Mouse (Mus musculus): Measurements from ENCODE around the gene Dlgap1. TPM values are rescaled to one million over a fixed set of nuclear protein-coding genes. Genes with fewer than 3 reads are reported as not detected.
A peak's percentile ranks its signal among the peaks of the same experiment; 100 is the strongest.

Dlgap1 gene
- polyA plus RNA-seq, 1 experiment from 2014 or later: 0.22 TPM

DNA sequence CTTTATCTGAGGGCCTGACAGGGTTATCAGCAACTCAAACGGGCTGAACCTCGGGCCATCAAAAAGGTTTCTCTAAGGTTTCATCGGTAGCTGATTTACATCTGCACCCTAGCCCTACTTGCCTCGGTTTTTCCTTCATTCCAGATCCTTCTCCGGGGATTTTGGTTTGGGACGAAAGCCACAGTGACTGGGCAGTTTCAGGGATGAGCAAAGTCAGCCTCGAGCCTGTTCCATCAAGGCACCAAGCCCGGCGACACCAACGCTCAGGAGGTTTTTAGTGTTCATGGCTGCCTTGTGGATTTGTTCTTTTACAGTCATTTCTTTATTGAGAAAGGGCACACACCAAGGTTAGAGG is 779.6 kb downstream of the Dlgap1 start:
- Histone ChIP-seq H3K4me2 (ENCODE audit: low read depth, low read length) (peak overlapping the region; percentile 55), H3K4me1 (ENCODE audit: insufficient read depth) (peaks cover 18% of the 10 kb centered on the region), H3K27ac (ENCODE audit: low read depth) (peak overlapping the region; percentile 61), H3K9me3 (ENCODE audit: low read length) (no peaks in the 10 kb centered on the region), H3K4me3 (ENCODE audit: low read depth, low read length) (peak overlapping the region; percentile 21; the same call in 1 of the 2 replicates), H3K27me3 (ENCODE audit: insufficient read depth, low read length) (0 out of 2 replicates have a peak, but pooled peaks cover 4% of the 10 kb centered on the region), H3K9ac (replicated peaks) (peak overlapping the region; percentile 37), H3K36me3 (replicated peaks; ENCODE audit: insufficient read depth, low read length) (no peaks in the 10 kb centered on the region)
- DNase-seq: no peak
- ATAC-seq: no peak
- TF ChIP-seq CTCF (IDR thresholded peaks at IDR 0.05; ENCODE audit: low read depth) (no peak), EP300 (IDR thresholded peaks at IDR 0.05; ENCODE audit: low read depth) (no peak)
- WGBS (ENCODE audit: insufficient replicate concordance): 16% methylated on average over 10 of the region's 10 CpGs

DNA sequence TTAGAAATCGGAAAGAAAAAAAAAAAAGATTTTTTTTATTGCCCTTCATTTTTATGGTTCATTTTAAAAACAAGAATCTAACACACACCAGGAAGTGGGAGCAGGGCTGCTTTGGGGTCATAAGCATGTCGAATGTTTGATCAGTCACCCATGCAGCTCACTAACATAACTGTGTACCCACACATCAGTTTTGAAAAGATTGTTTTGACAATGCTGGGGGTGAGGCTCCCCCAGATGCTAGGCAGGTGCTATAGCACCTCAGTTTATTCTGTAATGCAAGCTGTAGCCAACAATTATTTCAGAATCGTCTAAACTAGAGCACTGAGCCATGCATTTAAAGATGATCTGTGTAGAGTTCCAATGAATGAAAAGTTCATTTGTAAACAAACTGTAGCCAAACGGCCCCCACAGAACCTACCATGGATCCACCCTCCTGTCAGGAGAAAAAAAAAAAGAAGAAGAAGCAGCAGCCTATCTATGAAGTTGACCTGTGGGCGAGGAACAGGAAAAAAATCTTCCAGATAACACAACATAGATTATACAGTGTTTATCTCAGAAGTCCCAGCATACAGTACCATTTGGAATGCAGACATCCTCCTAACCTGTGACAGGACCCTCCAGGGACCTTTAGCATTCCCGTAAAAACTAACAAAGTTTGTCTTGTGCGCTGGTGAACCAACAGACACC is 780.2 kb downstream of the Dlgap1 start:
- H3K4me1 ChIP-seq (ENCODE audit: insufficient read depth): peaks cover 23% of the 10 kb centered on the region
- WGBS (ENCODE audit: insufficient replicate concordance): 49% methylated on average over 7 of the region's 7 CpGs
- no peak overlapping the region for H3K4me3 ChIP-seq (ENCODE audit: low read depth, low read length)
- ATAC-seq: no peak
- no peaks in the 10 kb centered on the region for H3K9me3 ChIP-seq (ENCODE audit: low read length)
- DNase-seq: no peak
- H3K27me3 ChIP-seq (ENCODE audit: insufficient read depth, low read length): 0 out of 2 replicates have a peak, but pooled peaks cover 4% of the 10 kb centered on the region
- H3K9ac ChIP-seq (replicated peaks): no peak overlapping the region
- no peak overlapping the region for H3K4me2 ChIP-seq (ENCODE audit: low read depth, low read length)
- no peaks in the 10 kb centered on the region for H3K36me3 ChIP-seq (replicated peaks; ENCODE audit: insufficient read depth, low read length)
- TF ChIP-seq EP300 (IDR thresholded peaks at IDR 0.05; ENCODE audit: low read depth) (no peak), CTCF (IDR thresholded peaks at IDR 0.05; ENCODE audit: low read depth) (no peak)
- H3K27ac ChIP-seq (ENCODE audit: low read depth): no peak overlapping the region

DNA sequence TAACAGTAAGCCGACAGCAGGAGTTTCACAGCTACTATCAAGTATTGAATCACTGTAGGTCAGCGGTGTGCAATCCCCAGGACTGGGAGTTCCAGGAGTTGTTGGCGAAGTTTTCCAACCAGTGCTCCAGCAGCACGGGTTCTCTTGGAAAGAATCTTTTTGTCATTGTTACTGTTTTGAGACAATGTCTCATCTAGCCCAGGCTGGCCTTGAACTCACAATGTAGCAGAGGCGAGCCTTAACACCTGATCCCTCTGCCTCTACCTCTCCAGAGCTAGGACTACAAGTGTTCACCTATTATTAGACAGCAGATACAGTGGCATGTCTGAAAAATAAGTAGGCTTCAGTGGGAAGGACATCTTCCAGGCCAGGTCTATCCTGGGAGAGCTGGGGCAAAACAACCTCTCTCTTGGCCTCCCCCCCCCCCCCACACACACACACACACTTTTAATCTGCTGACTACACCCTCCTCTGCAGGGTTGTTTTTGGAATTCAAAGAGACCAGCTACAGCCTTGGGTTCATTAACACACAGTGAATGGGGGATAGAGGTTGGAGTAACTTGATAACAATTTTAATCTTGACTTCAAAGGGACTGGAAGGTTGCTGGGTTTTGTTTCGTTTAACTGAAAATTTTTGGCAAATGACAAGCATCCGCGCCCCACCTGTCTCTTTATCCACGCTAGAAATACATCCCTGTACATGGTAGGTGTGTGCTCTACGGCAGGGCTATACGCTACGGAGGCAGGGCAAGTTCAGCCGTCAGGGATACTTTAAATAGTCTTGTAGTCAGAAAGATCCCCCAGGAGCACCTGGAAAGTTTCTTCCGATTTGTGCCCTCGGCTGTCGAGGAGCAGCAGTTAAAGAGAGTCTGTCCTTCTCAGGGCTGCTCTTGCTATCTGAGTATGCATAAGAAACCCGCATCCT is 781.6 kb downstream of the Dlgap1 start:
- no peak for TF ChIP-seq CTCF (IDR thresholded peaks at IDR 0.05; ENCODE audit: low read depth)
- TF ChIP-seq EP300 (IDR thresholded peaks at IDR 0.05; ENCODE audit: low read depth): no peak
- H3K27ac ChIP-seq (ENCODE audit: low read depth): peak overlapping the region; percentile 44; the same call in 1 of the 2 replicates
- H3K4me3 ChIP-seq (ENCODE audit: low read depth, low read length): peak overlapping the region; percentile 31; the same call in 1 of the 2 replicates
- no peaks in the 10 kb centered on the region for H3K9me3 ChIP-seq (ENCODE audit: low read length)
- WGBS (ENCODE audit: insufficient replicate concordance): 40% methylated on average over 17 of the region's 17 CpGs
- ATAC-seq (no peak), DNase-seq (no peak)
- H3K4me1 ChIP-seq (ENCODE audit: insufficient read depth): peaks cover 27% of the 10 kb centered on the region
- peak overlapping the region; percentile 65 for H3K4me2 ChIP-seq (ENCODE audit: low read depth, low read length)
- no peak overlapping the region; the same call in 1 of the 2 replicates for H3K9ac ChIP-seq (replicated peaks)
- H3K36me3 ChIP-seq (replicated peaks; ENCODE audit: insufficient read depth, low read length): no peaks in the 10 kb centered on the region
- 0 out of 2 replicates have a peak, but pooled peaks cover 4% of the 10 kb centered on the region for H3K27me3 ChIP-seq (ENCODE audit: insufficient read depth, low read length)

DNA sequence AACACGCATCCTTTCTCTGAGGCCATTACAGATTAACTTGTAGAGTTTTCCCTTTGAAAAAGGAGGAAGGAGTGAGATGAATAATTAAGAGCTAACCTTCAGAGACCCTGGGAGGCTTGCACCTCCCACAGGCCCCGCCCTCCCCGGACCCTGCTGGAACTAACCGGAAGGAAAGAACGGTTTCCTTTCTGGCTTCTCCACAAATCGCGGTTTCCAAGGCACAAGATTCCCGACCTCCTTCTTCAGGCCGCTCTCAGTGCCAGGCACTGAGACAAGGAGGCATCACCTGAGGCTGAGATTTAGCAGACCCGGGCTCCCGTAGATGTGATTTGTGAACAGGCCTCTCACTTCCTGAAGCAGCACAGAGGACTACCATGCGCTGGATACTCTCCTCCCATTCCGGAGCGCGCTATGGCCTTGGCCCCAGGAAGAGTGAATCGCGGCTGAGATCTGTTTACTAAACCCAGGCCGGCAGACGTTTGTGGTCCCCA is 782.3 kb downstream of the Dlgap1 start:
- Histone ChIP-seq H3K9me3 (ENCODE audit: low read length) (no peaks in the 10 kb centered on the region), H3K27ac (ENCODE audit: low read depth) (peak overlapping the region; percentile 71), H3K4me2 (ENCODE audit: low read depth, low read length) (peak overlapping the region; percentile 65), H3K4me1 (ENCODE audit: insufficient read depth) (peaks cover 30% of the 10 kb centered on the region), H3K4me3 (ENCODE audit: low read depth, low read length) (peak overlapping the region; percentile 31), H3K36me3 (replicated peaks; ENCODE audit: insufficient read depth, low read length) (no peaks in the 10 kb centered on the region), H3K27me3 (ENCODE audit: insufficient read depth, low read length) (0 out of 2 replicates have a peak, but pooled peaks cover 4% of the 10 kb centered on the region), H3K9ac (replicated peaks) (peak overlapping the region; percentile 59)
- DNase-seq (peak; percentile 32), ATAC-seq (no peak)
- TF ChIP-seq CTCF (IDR thresholded peaks at IDR 0.05; ENCODE audit: low read depth) (no peak), EP300 (IDR thresholded peaks at IDR 0.05; ENCODE audit: low read depth) (no peak)
- 3% methylated on average over 19 of the region's 19 CpGs for WGBS (ENCODE audit: insufficient replicate concordance)

DNA sequence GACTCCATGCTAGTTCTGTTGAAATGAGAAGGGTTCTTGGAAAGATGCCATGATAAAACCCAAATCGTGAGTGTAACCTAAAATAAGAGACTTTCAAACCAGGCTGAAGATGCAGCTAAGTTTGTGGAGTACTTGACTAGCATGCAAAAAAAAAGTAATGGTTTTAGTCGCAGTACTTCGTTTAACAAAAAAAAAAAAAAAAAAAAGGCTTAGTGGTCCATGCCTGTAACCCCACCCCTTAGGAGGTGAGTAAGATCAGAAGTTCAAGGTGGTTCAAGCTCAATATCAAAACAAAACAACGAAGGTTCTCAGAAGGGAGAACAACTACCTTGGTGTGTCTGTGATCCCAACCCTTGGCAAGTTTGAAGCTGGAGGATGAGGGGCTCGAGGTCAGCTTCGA is 782.8 kb downstream of the Dlgap1 start:
- H3K9me3 ChIP-seq (ENCODE audit: low read length): no peaks in the 10 kb centered on the region
- TF ChIP-seq EP300 (IDR thresholded peaks at IDR 0.05; ENCODE audit: low read depth): no peak
- no peaks in the 10 kb centered on the region for H3K36me3 ChIP-seq (replicated peaks; ENCODE audit: insufficient read depth, low read length)
- 41% methylated on average over 6 of the region's 6 CpGs for WGBS (ENCODE audit: insufficient replicate concordance)
- H3K9ac ChIP-seq (replicated peaks): peak overlapping the region; percentile 59
- peak overlapping the region; percentile 65 for H3K4me2 ChIP-seq (ENCODE audit: low read depth, low read length)
- H3K4me1 ChIP-seq (ENCODE audit: insufficient read depth): peaks cover 30% of the 10 kb centered on the region
- ATAC-seq (no peak), DNase-seq (no peak)
- H3K4me3 ChIP-seq (ENCODE audit: low read depth, low read length): peak overlapping the region; percentile 31
- H3K27ac ChIP-seq (ENCODE audit: low read depth): peak overlapping the region; percentile 71
- 0 out of 2 replicates have a peak, but pooled peaks cover 4% of the 10 kb centered on the region for H3K27me3 ChIP-seq (ENCODE audit: insufficient read depth, low read length)
